Mouse (Mus musculus) embryo, embryonic 11.5 days (tissue): ENCODE results near the gene Knstrn.

Source experiments
- DNase-seq: peaks from one replicate; pipeline ENCODE4 v3.0.0-alpha.2; 2012; ENCODE audit warnings: low read depth, low spot score

The Knstrn gene

DNA sequence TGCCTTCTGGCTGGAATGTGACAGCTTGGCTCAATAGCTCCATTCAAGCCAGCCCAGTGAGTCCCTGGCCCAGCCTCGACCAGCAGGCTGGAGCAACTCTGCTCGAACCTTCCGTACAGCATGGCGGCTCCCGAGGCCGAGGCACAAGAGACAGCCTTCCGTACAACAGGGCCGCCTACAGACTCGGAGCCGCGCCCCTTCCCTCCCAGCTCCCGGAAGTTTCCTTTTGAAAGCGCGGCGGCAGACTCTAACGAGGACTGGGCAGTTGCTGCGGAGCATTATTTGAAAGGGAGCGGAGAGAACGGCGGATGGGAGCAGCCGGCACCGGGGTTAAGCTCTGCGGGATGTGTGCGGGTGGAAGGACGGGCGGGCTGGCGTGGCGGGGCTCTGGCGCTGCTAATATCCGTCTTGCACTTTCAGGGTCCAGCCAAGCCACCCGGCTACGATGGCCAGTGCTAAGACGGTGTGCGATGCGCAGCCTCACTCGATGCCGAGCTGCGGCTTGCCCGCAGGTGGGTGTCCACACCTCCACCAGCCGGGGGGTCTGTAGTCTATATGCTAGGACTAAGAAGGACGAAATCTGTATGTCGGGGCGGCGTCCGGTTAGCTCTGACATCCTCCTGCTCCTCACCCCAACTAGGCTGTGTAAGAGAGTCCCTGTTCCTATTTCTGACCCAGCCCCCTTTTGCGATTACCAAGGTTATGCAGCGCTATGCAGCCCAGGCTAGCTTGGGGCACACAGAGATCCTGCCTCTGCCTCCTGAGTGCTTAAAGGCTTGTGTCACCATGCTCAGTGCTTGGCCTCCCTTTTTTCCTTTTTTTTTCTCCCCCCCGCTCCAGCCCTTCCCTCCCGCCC, at the start of gene Knstrn:
TSS of gene Knstrn (plus strand) at position 23 of the 856 bp plus-strand sequence.
- DNase-seq = peak; percentile 80

DNA sequence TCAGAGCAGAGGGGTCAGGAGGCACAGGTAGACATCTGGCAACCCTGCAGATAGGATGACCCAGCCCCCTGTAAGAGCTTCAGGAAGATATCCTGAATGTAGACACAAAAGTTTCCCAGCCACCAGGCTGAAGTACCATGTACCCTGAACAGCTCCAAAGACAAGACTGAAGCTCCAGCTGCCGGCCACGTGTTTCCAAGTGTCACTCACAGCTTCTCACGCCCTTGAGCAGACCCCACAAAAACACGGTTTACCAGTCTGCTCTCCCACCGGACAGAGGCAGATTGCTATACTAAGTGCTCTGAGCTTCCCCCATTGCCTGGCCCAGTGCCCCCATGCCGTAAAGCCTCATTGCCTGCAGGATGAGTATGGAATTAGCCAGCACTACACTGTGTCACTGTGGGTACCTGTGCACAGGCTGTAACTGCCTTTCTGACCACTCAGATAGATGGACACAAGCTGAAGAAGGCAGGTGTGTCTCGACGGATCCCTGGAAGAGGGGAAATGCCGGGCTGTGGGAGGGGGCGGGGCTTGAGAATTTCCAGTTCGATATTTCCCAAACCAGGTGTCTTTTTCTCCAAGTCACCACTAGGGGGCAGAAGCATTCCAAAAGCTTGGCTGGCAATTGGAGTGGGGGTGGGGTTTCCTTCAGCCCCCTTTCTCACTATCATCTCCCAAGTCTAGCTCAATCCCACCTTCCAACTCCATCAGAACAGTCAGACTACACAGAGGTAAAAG, 49.5 kb upstream of the Knstrn start:
- no peak for DNase-seq

DNA sequence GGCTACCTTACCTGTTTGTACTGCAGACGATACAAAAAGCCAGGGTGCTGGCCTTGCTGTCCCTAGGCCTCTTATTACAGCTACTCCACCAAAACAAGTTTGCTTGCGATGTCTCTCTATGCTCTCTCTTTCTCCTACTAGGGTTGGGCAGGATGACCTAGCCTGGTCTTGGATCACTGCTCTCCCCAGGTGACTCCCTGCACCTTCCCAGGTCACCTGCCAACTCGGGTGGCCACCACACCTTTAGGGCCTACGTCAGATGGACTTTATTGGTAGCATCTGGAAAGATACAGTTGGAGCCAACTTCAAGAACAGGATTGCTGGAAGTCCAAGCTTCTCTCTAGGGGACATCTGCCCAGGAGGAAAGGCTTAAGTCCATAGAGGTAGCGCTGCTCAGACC, 48.9 kb upstream of the Knstrn start:
- no peak for DNase-seq

DNA sequence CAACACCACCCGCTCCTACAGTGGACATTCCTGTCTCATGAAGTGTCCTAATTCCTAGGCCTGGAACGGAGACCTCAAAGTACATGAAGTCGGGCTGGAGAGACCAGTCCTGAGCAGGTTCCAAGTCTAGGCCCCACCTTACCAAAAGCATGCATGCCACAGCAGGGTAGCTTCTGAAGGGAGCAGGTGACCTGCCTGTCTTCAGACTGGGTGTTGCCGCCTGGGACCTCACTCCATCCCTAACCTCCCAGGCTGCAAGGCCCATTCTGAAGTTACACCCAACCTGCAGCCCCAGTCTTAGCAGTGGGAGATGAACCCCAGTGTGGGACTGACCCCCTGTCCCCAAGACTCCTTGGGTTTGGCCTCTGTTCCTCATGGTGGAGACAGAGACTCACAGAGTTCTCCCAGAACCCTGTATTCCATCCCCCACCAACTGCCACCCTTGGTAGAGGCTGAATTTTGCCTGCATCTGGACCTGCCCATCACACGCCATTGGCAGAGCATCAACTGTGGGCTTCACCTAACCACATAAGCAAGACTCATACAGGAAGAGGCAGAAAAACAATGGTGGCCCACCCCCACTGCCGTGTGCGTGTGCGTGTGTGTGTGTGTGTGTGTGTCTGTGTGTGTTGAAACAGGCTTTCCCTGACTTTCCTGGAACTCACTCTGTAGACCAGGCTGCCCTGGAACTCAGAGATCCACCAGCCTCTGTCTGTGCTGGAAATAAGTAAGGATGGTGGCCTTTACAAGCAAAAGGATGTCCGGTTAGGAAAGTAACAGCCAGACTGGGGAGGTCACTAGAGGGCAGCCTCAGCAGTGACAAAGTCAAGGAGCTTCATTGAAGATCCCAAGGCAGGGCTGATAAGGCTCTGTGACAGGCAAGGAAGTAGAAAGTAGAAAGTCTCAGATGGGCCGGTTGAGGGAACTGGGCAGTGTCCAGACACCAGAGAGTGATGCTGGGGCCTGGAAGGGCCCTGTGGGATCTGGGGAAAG, 47.5 kb upstream of the Knstrn start:
- DNase-seq = no peak

DNA sequence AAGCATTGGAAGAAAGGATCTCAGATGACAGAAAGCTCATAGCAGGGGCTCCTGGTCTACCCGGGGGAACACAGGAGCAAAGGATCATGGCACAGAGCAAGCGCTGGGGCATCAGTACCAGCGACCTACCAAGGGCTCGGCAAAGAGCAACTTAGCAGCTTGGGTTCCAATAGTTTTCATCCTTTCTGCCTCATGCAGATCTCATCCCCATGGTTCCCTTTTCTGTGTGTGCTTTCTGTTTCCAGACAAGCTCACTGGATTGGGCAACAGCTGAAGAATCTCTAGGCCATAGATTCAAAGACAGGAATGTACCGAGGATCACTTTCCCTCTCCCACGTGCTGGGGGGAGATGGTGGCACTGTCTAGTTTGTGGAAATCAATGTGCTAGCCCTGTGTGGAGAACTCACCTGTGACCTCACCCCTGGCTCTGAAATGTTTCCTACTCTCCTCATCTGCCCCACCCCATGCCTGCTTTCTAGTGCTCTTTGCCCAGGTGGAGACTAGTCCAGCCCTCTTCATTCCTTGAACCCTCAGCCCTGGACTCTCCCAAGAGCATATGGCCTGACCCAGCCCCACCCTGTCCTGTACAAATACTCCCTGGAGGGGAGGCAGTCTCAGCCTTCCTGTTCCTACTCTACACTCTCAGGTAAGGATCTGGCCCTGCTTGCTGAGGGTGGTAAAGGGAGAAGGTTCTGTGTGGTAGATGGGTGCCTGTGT, 41.5 kb upstream of the Knstrn start, which contains the start of gene Phgr1:
TSS of gene Phgr1 (plus strand) at position 612 of the 717 bp plus-strand sequence.
- DNase-seq = no peak

DNA sequence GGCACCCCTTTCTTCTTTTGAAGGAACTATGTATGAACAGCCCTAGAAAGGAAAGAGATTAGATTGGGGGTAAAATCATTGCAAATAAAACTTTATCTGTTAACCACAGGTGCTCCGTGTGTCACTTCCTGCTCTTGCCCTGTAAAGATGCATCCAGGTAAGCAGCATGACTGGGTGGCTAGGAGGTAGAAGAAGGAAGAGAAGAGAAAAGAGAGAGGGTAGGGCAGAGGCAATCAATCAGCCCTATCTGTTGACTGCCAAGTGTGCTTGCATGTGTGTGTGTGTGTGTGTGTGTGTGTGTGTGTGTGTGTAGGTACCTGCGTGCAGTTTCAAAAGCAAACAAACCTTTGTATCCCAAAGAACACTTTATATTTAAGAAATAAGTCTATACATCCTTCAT, 39.3 kb upstream of the Knstrn start:
- no peak for DNase-seq

- no peak for DNase-seq
These were observed 38.4 kb upstream of the Knstrn start for GRCm38 (mm10) chr2:118775396-118775795.

GRCm38 (mm10) chr2:118775846-118776245, 38.0 kb upstream of the Knstrn start:
- DNase-seq = no peak

GRCm38 (mm10) chr2:118776295-118776694, 37.5 kb upstream of the Knstrn start:
- DNase-seq = no peak

DNA sequence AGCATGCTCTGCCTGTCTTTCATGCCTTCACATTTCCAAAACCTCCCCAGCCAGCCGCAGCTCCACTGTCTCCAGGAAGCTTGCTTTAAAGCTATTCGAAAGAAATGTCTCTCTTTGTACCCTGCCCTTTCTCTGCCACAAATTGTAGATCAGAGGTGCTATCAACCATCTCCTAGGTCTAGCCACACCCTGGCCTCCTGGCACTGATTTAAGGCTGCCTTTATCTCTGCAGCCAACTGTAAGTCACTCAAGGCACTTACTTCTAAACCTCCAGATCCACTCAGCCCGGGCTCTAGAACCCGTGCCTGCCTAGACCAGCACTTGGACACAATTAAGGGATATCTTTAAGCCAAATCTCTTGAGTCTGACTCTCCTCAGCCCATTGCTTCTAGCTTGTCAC, 35.4 kb upstream of the Knstrn start:
- DNase-seq = no peak

DNA sequence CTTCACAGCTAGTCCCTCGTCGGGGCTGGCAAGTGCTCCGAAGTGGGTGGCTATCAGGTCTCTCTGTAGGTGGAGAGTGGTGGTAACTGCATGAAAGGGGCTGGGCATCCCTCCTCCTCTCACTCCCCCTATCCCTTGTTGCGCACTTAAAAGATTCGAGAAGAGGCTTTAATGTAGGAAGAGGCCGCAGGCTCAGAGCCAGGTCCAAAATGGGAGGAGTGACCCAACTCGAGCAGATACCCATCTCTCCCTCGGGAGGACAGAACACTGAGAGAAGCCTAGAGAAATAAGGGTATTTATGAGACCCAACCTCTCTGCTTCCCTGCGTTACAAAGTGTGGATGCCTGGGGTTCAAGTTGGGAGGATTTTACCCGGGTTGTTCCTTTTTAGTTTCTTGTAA, 34.7 kb upstream of the Knstrn start:
- DNase-seq = no peak

DNA sequence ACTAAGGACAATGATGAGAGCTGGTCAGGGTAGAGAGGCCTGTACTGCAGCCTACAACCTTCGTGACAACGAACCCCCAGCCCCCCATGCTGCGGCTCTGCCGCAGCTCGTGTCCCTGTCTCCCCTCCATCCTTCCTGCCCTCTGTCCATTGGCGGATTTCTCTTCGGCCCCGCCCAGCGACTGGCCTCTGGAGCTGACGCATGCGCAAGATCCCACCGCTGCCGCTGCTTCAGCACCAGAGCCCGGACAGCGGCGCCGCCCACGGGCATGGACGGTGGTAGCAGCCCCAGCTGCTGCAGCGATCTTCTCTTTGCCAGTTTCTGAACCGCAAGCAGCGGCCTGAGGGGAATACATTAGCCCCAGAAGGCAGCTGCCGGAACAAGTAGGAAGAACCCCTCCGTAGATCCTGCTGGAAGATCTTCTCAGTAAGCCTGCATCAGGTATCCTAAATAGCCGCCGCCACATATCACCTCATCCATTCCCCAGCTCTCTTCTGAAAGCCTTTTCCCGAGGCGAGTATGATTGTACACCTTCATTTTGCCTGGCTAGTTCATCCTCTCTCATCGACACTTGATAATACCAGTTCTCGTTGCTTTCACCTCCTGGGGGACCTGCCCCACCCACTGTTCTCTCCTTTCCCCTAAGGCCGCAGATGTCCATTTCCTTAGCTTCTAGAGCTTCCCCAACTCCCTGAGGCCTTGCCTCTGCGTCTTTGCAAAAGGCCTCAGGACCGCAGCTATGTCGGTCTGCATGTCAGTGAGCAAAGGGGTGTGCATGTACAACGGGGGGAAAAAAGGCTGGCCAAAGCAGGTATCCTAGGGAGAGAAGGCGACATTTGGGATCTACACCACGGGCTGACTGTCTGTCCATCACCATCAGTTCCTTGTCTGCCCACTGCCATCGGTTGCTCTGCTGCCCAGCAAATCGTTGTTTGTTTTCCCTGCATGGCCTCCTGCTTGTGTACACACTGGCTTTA, 34.0 kb upstream of the Knstrn start, which contains the start of gene Disp2:
TSS of gene Disp2 (plus strand) at position 216 of the 977 bp plus-strand sequence.
- DNase-seq = peak; percentile 86

- DNase-seq = no peak
These were observed 32.7 kb upstream of the Knstrn start for GRCm38 (mm10) chr2:118781115-118781514.

GRCm38 (mm10) chr2:118782303-118782702, 31.5 kb upstream of the Knstrn start:
- no peak for DNase-seq

DNA sequence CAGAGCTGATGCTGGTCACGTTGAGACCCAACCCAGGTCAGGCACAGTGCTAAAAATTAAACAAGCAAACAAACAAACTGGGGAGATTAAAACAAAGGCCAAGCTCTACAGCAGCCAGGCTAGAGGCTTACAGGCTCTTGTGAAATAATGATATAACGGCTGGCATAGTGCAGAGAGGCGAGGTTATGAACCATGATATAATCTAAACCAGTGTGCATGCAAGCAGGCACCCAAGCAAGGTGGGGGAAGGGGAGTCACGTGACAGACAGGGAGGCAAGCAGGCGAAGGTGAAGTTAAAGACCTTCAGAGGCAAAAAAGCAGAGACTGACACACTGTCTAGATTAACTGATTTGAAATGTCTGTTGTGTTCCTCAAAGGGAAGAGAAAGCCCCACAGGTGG, 30.7 kb upstream of the Knstrn start:
- DNase-seq = no peak

GRCm38 (mm10) chr2:118783663-118784062, 30.1 kb upstream of the Knstrn start:
- no peak for DNase-seq

DNA sequence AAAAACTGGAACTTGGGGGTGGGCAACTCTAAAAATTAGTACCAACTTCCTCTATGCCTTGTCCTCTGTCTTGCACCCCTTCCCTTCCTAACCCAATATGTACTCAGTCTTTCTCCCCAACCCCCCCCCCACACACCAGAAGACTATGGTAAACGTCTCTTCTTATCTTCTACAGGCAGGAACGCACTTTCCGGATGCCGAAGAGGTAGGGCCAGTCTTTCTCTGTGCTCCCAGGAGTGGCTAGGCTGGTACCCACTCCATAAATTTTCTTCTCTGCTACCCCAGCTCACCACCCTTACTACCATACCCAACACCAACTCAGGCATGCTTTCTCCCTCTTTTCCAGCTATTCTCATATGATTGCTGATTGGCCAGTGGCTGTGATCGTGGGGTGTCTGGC, 27.3 kb upstream of the Knstrn start:
- DNase-seq = no peak

DNA sequence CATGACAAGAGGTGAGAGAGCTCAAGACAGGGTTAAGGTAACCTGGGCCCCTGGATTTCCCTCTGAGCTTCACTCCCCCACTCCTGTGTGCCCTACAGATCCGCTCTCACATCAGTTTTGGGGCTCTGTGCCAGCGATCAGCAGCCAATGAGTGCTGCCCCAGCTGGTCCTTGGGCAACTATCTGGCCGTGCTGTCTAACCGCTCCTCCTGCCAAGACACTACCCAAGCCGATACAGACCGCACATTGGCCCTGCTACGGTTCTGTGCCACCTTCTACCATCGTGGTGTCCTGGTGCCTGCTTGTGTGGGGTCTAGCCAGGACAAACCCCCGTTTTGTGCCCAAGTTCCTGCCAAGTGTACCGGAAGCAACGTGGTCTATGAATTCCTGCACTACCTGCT, 24.3 kb upstream of the Knstrn start:
- no peak for DNase-seq

DNA sequence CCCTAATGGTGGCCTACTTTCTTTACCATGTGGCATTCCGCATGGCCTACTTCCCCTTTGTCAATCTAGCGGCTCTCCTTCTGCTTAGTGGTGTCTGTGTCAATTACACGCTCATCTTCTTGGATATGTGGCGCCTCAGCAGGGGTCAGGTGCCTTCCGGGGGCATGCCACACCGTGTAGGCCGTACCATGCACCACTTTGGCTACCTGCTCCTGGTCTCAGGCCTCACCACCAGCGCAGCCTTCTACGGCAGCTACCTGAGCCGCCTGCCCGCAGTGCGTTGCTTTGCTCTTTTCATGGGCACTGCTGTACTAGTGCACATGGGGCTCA, 23.6 kb upstream of the Knstrn start:
- DNase-seq = no peak
